Mouse (Mus musculus): ENCODE measurements around the gene Muc4. TPM values are rescaled to one million over a fixed set of nuclear protein-coding genes. Genes with fewer than 3 reads are reported as not detected.
A peak's percentile ranks its signal among the peaks of the same experiment; 100 is the strongest.

Gene Muc4
- 0.02 and 0.08 TPM in 2 replicates for polyA plus RNA-seq (2012; rRNA removed)

- DNase-seq (ENCODE audit: extremely low spot score in 1 of 2, low spot score in 1 of 2): no peak
Measured at GRCm38 (mm10) chr16:32735586-32735985, at the start of gene Muc4. Gene Muc4, plus strand, starts transcription at chr16:32735886.

- no peak for DNase-seq (ENCODE audit: extremely low spot score in 1 of 2, low spot score in 1 of 2)
Measured at GRCm38 (mm10) chr16:32685998-32686397, 49.7 kb upstream of the Muc4 start.

- no peak for DNase-seq (ENCODE audit: extremely low spot score in 1 of 2, low spot score in 1 of 2)
Measured at GRCm38 (mm10) chr16:32687221-32687620, 48.5 kb upstream of the Muc4 start.

- no peak for DNase-seq (ENCODE audit: extremely low spot score in 1 of 2, low spot score in 1 of 2)
Measured at GRCm38 (mm10) chr16:32688770-32689169, 46.9 kb upstream of the Muc4 start.

GRCm38 (mm10) chr16:32689501-32689900 lies 46.2 kb upstream of the Muc4 start:
- DNase-seq (ENCODE audit: extremely low spot score in 1 of 2, low spot score in 1 of 2): peak in 1 of 2 experiments; percentile 88

- peak in 1 of 2 experiments; percentile 50 for DNase-seq (ENCODE audit: extremely low spot score in 1 of 2, low spot score in 1 of 2)
Measured at GRCm38 (mm10) chr16:32696841-32697464, 38.7 kb upstream of the Muc4 start.

GRCm38 (mm10) chr16:32697665-32698446 lies 37.8 kb upstream of the Muc4 start:
- DNase-seq (ENCODE audit: extremely low spot score in 1 of 2, low spot score in 1 of 2): no peak

- DNase-seq (ENCODE audit: extremely low spot score in 1 of 2, low spot score in 1 of 2): no peak
Measured at GRCm38 (mm10) chr16:32698550-32698949, 37.1 kb upstream of the Muc4 start.

GRCm38 (mm10) chr16:32703312-32703912 lies 32.3 kb upstream of the Muc4 start:
- no peak for DNase-seq (ENCODE audit: extremely low spot score in 1 of 2, low spot score in 1 of 2)

GRCm38 (mm10) chr16:32705606-32706005 lies 30.1 kb upstream of the Muc4 start:
- DNase-seq (ENCODE audit: extremely low spot score in 1 of 2, low spot score in 1 of 2): no peak

GRCm38 (mm10) chr16:32707111-32707823 lies 28.4 kb upstream of the Muc4 start:
- no peak for DNase-seq (ENCODE audit: extremely low spot score in 1 of 2, low spot score in 1 of 2)

- no peak for DNase-seq (ENCODE audit: extremely low spot score in 1 of 2, low spot score in 1 of 2)
Measured at GRCm38 (mm10) chr16:32707824-32708456, 27.7 kb upstream of the Muc4 start.

GRCm38 (mm10) chr16:32708457-32709033 lies 27.1 kb upstream of the Muc4 start:
- DNase-seq (ENCODE audit: extremely low spot score in 1 of 2, low spot score in 1 of 2): no peak

- DNase-seq (ENCODE audit: extremely low spot score in 1 of 2, low spot score in 1 of 2): no peak
Measured at GRCm38 (mm10) chr16:32709116-32709515, 26.6 kb upstream of the Muc4 start.

- peak in 1 of 2 experiments; percentile 31 for DNase-seq (ENCODE audit: extremely low spot score in 1 of 2, low spot score in 1 of 2)
Measured at GRCm38 (mm10) chr16:32710426-32711070, 25.1 kb upstream of the Muc4 start.

- no peak for DNase-seq (ENCODE audit: extremely low spot score in 1 of 2, low spot score in 1 of 2)
Measured at GRCm38 (mm10) chr16:32712202-32712601, 23.5 kb upstream of the Muc4 start.

- no peak for DNase-seq (ENCODE audit: extremely low spot score in 1 of 2, low spot score in 1 of 2)
Measured at GRCm38 (mm10) chr16:32713556-32713955, 22.1 kb upstream of the Muc4 start.

GRCm38 (mm10) chr16:32715364-32715763 lies 20.3 kb upstream of the Muc4 start:
- no peak for DNase-seq (ENCODE audit: extremely low spot score in 1 of 2, low spot score in 1 of 2)

GRCm38 (mm10) chr16:32723163-32723562 lies 12.5 kb upstream of the Muc4 start:
- no peak for DNase-seq (ENCODE audit: extremely low spot score in 1 of 2, low spot score in 1 of 2)

GRCm38 (mm10) chr16:32723767-32724166 lies 11.9 kb upstream of the Muc4 start:
- DNase-seq (ENCODE audit: extremely low spot score in 1 of 2, low spot score in 1 of 2): no peak
